Mouse (Mus musculus) liver, embryonic 14.5 days (tissue): ENCODE data around the gene Cryab.

Experiments used
- CTCF ChIP-seq: IDR thresholded peaks from 2 replicates; pipeline ENCODE4 v1.5.1; 2016; ENCODE audit warnings: antibody characterized with exemption, low read depth, control low read depth
- EP300 ChIP-seq: IDR thresholded peaks from 2 replicates; pipeline ENCODE4 v1.6.1; 2016; ENCODE audit warnings: antibody characterized with exemption, low read depth

DNA sequence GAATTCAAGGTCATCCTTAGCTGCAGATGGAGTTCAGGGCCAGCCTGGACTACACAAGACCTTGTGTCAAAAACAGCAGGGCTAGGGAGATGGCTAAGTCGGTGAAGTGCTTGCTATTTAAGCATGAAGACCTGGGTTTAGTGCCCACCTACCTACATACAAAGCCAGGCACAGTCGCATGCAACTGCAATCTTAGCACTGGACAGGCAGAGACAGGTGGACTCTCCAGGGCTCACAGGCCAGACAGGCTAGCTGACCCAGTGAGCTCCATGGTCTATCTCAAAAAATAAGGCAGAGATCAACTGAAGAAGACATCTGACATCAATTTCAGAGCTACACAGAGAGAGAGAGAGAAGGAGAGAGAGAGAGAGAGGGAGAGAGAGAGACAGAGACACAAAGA lies 27.0 kb upstream of the Cryab start:
- TF ChIP-seq CTCF, result no peak
- TF ChIP-seq EP300, result no peak
